Mouse (Mus musculus): ENCODE data around the gene Atf4. TPM values are rescaled to one million over a fixed set of nuclear protein-coding genes. Genes with fewer than 3 reads are reported as not detected.

The Atf4 gene
- total and polyA plus RNA-seq, 3 experiments: 51.4 to 146 (median 81.2) TPM

DNA sequence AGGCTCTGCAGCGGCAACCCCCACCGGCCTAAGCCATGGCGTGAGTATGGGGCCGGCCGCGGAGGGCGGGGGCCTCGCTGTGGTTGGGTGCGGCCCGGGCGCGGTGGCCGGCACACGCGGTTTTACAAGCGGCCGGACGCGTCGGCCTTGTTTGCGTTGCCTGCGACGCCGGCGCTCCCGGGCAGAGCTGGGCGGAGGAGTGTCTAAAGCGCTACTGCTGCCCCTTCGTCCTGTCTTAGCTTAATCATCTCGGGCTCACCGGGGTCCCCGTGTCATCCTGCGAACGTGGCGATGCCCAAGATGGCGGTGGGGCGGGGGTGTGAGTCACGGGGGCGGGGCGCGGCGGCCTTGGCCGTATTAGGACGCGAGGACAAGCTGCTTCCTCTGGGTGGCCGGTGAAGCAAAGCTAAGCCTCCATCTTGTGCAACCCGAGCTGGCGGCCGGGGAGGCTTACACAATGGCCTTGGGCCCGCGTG, 700 bp downstream of the Atf4 start:
- Histone ChIP-seq H3K4me3 (ENCODE audit: low read depth, low read length) (peak overlapping the region; percentile 75), H3K36me3 (replicated peaks) (peaks cover 97% of the 10 kb centered on the region), H3K9me3 (replicated peaks) (peaks cover 13% of the 10 kb centered on the region), H3K27me3 (ENCODE audit: insufficient read depth, low read length) (no peaks in the 10 kb centered on the region), H3K4me1 (ENCODE audit: insufficient read depth, low read depth, low read length) (peaks cover 65% of the 10 kb centered on the region)
- no peak for TF ChIP-seq GATA1 (IDR thresholded peaks at IDR 0.05; ENCODE audit: borderline replicate concordance, low read length)
- no peak for TF ChIP-seq TAL1 (conservative IDR thresholded peaks at IDR 0.05; ENCODE audit: low read depth, low read length)
- TF ChIP-seq GATA2 (IDR thresholded peaks at IDR 0.05; ENCODE audit: borderline replicate concordance, low read depth, low read length): no peak
- TF ChIP-seq CTCF (IDR thresholded peaks at IDR 0.05; ENCODE audit: low read depth, low read length): no peak
- TF ChIP-seq POLR2AphosphoS5 (IDR thresholded peaks at IDR 0.05; ENCODE audit: insufficient replicate concordance, low read depth, low read length): no peak
- DNase-seq (ENCODE audit: low spot score) (peak; percentile 78), ATAC-seq (ENCODE audit: extremely low read depth, insufficient number of reproducible peaks, low FRiP score, poor library complexity, severe bottlenecking) (no peak; the same call in 1 of the 2 replicates)

DNA sequence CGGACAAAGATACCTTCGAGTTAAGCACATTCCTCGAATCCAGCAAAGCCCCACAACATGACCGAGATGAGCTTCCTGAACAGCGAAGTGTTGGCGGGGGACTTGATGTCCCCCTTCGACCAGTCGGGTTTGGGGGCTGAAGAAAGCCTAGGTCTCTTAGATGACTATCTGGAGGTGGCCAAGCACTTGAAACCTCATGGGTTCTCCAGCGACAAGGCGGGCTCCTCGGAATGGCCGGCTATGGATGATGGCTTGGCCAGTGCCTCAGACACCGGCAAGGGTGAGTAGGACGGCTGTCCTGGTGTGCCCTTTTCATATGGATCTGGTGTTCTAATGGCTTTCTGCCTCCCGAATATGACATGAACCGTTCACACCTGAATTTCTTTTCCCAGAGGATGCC, 1.3 kb downstream of the Atf4 start:
- TF ChIP-seq GATA1 (IDR thresholded peaks at IDR 0.05; ENCODE audit: borderline replicate concordance, low read length) (no peak), POLR2AphosphoS5 (IDR thresholded peaks at IDR 0.05; ENCODE audit: insufficient replicate concordance, low read depth, low read length) (no peak), CTCF (IDR thresholded peaks at IDR 0.05; ENCODE audit: low read depth, low read length) (no peak), GATA2 (IDR thresholded peaks at IDR 0.05; ENCODE audit: borderline replicate concordance, low read depth, low read length) (no peak), TAL1 (conservative IDR thresholded peaks at IDR 0.05; ENCODE audit: low read depth, low read length) (no peak)
- peaks cover 97% of the 10 kb centered on the region for H3K36me3 ChIP-seq (replicated peaks)
- H3K4me1 ChIP-seq (ENCODE audit: insufficient read depth, low read depth, low read length): peaks cover 65% of the 10 kb centered on the region
- H3K9me3 ChIP-seq (replicated peaks): peaks cover 13% of the 10 kb centered on the region
- H3K27me3 ChIP-seq (ENCODE audit: insufficient read depth, low read length): no peaks in the 10 kb centered on the region
- DNase-seq (ENCODE audit: low spot score) (no peak), ATAC-seq (ENCODE audit: extremely low read depth, insufficient number of reproducible peaks, low FRiP score, poor library complexity, severe bottlenecking) (no peak)
- peak overlapping the region; percentile 75 for H3K4me3 ChIP-seq (ENCODE audit: low read depth, low read length)

- no peak for DNase-seq (ENCODE audit: low spot score)
- no peak for TF ChIP-seq CTCF (IDR thresholded peaks at IDR 0.05; ENCODE audit: low read depth, low read length)
- TF ChIP-seq POLR2AphosphoS5 (IDR thresholded peaks at IDR 0.05; ENCODE audit: insufficient replicate concordance, low read depth, low read length): no peak
- TF ChIP-seq TAL1 (conservative IDR thresholded peaks at IDR 0.05; ENCODE audit: low read depth, low read length): no peak
- TF ChIP-seq GATA1 (IDR thresholded peaks at IDR 0.05; ENCODE audit: borderline replicate concordance, low read length): no peak
- no peak for TF ChIP-seq GATA2 (IDR thresholded peaks at IDR 0.05; ENCODE audit: borderline replicate concordance, low read depth, low read length)
- H3K4me1 ChIP-seq (ENCODE audit: insufficient read depth, low read depth, low read length): peaks cover 61% of the 10 kb centered on the region
- no peak for ATAC-seq (ENCODE audit: extremely low read depth, insufficient number of reproducible peaks, low FRiP score, poor library complexity, severe bottlenecking)
- H3K9me3 ChIP-seq (replicated peaks): peaks cover 13% of the 10 kb centered on the region
- H3K4me3 ChIP-seq (ENCODE audit: low read depth, low read length): peak overlapping the region; percentile 75
- no peaks in the 10 kb centered on the region for H3K27me3 ChIP-seq (ENCODE audit: insufficient read depth, low read length)
- H3K36me3 ChIP-seq (replicated peaks): peaks cover 97% of the 10 kb centered on the region
Observed at GRCm38 (mm10) chr15:80256656-80257601, 1.9 kb downstream of the Atf4 start.

DNA sequence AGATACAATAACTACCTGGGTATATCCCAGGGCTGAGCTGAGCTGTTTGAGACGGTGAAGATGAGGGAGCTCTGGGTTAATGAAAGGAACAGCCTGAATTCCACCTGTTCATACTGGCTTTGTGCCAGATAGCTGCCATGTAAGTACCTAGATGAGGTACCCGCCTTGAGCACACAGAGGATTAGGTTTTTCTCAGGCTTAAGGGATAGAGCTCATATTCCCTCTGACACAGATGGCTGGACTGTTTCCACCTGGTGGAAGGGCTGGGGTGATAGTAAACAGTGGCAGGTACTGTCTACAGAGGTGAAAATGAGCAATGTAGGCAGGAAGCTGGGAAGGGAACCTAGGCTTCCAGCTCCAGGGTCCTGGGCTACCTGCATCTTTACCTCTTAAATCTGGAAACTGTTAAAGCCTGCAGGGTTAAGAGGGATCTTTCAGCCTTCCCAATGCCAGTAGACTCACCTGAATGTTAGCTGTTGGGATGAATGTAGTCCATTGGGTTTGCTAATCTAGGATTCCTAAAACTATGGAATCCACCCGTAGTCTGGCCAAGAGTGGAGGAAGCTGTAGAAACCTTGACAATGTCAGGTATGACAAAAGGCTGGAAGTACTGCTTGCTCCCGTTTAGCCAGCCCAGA, 2.7 kb downstream of the Atf4 start:
- Histone ChIP-seq H3K36me3 (replicated peaks) (peaks cover 100% of the 10 kb centered on the region), H3K9me3 (replicated peaks) (peaks cover 13% of the 10 kb centered on the region), H3K27me3 (ENCODE audit: insufficient read depth, low read length) (no peaks in the 10 kb centered on the region), H3K4me1 (ENCODE audit: insufficient read depth, low read depth, low read length) (peaks cover 69% of the 10 kb centered on the region), H3K4me3 (ENCODE audit: low read depth, low read length) (no peak overlapping the region; the same call in 1 of the 2 replicates)
- TF ChIP-seq POLR2AphosphoS5 (IDR thresholded peaks at IDR 0.05; ENCODE audit: insufficient replicate concordance, low read depth, low read length) (no peak), GATA1 (IDR thresholded peaks at IDR 0.05; ENCODE audit: borderline replicate concordance, low read length) (no peak), TAL1 (conservative IDR thresholded peaks at IDR 0.05; ENCODE audit: low read depth, low read length) (no peak), GATA2 (IDR thresholded peaks at IDR 0.05; ENCODE audit: borderline replicate concordance, low read depth, low read length) (no peak), CTCF (IDR thresholded peaks at IDR 0.05; ENCODE audit: low read depth, low read length) (no peak)
- ATAC-seq (ENCODE audit: extremely low read depth, insufficient number of reproducible peaks, low FRiP score, poor library complexity, severe bottlenecking): no peak
- DNase-seq (ENCODE audit: low spot score): no peak

DNA sequence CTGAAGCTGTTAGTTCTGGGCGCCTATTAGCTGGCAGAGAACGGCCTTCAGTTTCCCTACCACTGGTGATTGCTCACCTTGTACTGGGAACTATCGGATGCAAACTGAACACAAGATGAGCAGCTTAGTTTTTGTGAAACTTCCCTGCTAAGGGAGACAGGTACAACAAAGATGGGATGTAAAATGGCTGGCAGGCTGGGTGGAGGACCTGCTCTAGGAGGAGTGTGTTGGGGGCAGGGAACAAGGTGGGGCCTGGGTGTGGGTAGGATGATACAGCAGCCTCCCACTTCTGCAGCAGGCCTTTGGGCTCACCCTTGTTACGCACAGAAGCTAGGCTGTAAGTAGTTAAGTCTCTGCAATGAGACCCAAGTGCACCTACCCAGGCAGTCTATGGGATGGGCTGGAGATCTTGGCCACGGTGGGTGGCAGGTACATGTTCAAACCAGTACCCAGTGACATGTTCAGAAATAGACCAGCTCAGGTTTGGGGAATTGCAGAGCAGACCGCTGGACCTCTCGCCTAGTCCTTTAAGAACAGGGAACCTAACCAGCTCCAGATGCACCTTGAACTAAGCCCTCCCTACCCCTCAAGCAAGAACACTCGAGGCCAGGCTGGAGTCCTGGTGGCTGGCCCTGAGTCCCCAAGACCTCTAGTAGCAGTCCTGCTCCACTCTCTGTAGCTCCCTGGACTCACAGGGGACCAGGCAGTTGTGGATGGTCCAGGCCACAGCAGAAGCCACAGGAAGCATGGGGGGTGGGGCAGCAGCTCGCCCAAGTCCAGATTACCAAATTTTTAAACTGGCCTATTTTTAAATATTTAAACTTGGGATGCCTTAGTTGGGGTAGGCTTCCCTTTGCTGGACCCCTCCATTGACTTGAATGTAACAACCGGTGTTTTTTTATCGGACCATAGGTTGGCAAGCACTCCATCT, 3.5 kb downstream of the Atf4 start:
- TF ChIP-seq CTCF (IDR thresholded peaks at IDR 0.05; ENCODE audit: low read depth, low read length) (no peak), GATA1 (IDR thresholded peaks at IDR 0.05; ENCODE audit: borderline replicate concordance, low read length) (no peak), TAL1 (conservative IDR thresholded peaks at IDR 0.05; ENCODE audit: low read depth, low read length) (no peak), POLR2AphosphoS5 (IDR thresholded peaks at IDR 0.05; ENCODE audit: insufficient replicate concordance, low read depth, low read length) (no peak)

More for the DNA sequence above, 3.5 kb downstream of the Atf4 start:
- Histone ChIP-seq H3K4me1 (ENCODE audit: insufficient read depth, low read depth, low read length) (peaks cover 75% of the 10 kb centered on the region), H3K9me3 (replicated peaks) (peaks cover 13% of the 10 kb centered on the region), H3K36me3 (replicated peaks) (peaks cover 97% of the 10 kb centered on the region), H3K27me3 (ENCODE audit: insufficient read depth, low read length) (no peaks in the 10 kb centered on the region), H3K4me3 (ENCODE audit: low read depth, low read length) (peak overlapping the region; percentile 44; the same call in 1 of the 2 replicates)
- ATAC-seq (ENCODE audit: extremely low read depth, insufficient number of reproducible peaks, low FRiP score, poor library complexity, severe bottlenecking) (no peak), DNase-seq (ENCODE audit: low spot score) (peak; percentile 44)

All from G1E (cell line).